Mouse (Mus musculus) gastrocnemius, adult 18-20 months (tissue): ENCODE measurements around the gene Cdh4. TPM values are rescaled to one million over a fixed set of nuclear protein-coding genes. Genes with fewer than 3 reads are reported as not detected.

Experiments used
- DNase-seq: peaks from one replicate; pipeline ENCODE4 v3.0.0; 2021; ENCODE audit warnings: low spot score
- total RNA-seq, 2 experiments: library from RNA; stranded (reverse); gene quantifications; 2 replicates each; pipeline ENCODE4 v1.2.3; 2021

Cdh4 gene
- total RNA-seq, 2 experiments from 2014 or later, result 11.5 to 16.7 TPM

DNA sequence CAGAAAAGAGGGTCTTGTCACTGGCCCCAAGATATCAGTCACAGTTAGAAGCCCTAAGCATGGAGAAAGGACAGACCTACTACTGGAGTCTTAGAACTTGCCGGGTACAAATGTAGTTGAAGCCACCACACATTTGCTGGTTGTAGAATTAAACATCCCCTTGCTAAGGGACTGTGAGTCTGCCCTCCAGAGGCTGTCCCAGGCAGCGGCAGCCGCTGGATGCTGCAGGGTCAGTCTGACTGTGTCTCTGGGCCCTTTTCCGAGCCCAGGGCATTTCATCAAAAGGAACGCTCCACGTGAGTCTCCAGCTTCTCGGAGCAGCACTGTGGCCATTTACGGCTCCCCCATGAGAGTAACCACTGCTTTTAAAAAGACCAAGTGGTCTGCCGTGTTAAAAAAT, 221.4 kb downstream of the Cdh4 start:
- DNase-seq, result peak; percentile 24

DNA sequence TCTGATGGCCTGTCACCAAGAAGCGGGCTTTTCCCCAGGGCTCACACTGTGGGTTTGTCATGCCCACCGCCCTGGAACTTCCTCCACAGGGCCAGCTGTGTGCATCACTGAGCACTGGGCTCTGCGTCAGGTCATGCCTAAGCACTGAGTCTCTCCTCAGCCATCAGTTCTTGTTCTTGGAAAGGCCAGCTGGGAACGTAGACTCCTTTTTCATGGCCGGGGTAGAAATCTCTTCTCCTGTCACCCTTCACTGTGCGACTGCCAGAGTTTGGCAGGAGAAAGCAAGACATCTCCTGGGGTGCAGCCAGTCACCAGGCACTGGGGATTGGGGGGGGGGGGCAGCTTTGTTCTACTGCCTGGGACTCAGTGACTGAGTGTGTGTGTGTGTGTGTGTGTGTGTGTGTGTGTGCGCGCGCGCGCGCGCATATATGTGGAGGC, 222.0 kb downstream of the Cdh4 start:
- DNase-seq, result no peak

DNA sequence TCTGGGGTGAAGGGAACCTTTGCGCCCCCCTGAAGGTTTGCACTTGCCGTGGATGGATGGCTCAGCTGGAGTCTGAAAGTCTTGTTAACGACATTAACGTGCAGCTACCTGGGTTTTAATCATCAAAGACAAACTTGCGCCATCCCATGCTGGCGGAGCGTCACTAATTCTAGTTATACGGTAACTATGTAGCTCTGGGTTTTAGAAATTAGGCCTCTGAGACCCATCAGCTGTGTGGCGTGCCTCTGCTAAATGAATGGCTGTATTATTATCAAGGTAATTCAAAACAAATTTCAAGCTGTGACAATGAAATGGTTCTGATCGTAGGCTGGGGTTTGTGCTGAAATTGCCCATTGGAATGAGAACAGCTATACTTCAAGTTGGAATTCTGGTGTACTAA, 228.5 kb downstream of the Cdh4 start:
- DNase-seq, result no peak

DNA sequence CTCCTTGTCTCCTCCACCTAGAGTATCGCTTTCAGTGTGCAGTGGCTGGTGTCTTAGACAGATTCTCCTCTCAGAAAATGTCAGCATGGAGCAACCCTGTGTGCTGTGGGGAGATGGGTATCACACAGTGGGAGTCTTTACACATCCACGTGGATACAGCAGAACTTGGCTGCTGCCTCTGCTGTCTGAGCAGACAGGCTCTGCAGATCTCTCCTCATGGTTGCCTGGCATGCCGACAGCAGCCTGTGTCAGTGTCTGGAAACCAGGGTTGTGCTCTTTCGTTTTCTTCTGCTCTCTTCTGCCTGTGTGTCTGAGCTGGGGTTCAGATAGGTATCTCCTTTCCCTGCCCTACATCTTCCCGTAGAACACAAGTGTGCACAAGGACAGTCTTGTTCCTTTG, 237.6 kb downstream of the Cdh4 start:
- DNase-seq, result no peak

DNA sequence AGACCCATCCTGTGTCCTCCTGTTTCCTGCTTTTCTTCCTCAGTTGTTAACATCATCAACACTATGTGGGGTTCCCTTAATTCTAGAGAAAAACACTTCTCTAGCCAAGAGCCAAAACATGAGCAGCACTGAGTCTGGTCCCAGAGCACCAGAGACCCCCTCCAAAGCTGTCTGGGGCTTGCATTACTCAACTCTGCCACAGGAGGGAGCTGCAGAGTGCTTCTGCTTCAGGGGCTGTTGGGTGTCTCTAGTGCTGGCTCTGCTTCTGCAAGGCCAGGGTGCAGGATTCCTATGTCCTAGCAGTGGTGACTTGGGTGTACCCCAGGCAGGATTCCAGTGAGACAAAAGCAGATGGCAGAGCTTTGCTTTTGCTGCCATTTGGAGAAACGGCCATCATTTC, 239.2 kb downstream of the Cdh4 start:
- DNase-seq, result peak; percentile 27

DNA sequence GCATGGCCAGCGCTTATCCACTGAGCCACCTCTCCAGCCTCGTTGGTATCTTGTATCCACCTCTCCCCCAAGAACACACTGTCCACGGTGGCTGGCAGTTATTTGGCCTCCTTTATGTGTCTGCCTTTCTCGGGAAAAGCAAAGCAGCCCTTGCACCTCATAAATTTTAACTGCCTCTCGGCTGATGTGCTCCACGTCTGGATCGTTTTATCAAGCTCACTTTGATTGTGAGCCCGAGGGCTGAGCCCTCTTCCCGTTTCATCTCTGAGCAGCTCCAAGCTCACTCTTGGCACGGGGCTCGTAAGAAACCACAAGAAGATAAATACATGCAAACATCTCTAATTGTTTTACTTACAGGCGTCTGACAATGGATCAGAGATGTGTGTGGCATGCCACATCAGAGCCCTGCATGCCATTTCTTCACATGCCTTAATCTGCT, 245.0 kb downstream of the Cdh4 start:
- no peak for DNase-seq

DNA sequence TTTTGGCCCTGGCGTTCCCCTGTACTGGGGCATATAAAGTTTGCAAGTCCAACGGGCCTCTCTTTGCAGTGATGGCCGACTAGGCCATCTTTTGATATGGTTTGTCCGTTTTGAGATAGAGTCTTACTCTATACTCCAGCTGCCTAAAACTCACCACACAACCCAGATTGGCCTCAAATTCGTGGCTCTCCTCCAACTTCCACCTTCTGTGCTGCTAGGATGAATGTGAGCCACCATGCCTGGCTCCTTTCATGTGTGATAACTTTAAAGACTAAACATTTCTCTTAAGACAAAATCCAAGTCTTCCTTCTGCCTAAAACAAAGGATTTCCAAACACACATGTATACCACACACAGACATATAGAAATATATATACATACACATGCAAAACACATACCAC, 246.7 kb downstream of the Cdh4 start:
- DNase-seq, result no peak

DNA sequence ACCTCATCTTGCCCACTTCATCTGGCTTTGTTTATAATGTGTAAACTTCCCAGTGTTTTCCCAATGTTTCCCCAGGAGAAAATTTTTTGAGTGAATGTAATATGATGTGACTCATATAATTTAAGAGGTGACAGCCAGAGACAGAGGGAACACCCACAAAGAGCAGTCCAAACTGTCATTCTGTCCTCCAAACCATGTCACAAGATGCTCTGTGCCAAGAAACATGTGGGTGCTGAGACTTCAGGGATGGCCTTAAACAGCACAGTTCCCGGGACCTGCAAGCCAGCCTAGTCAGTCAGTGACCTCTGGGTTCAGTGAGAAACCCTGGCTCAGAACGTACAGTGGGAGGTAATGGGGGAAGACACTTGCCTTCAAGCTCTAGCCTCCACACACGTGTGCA, 247.5 kb downstream of the Cdh4 start:
- no peak for DNase-seq

DNA sequence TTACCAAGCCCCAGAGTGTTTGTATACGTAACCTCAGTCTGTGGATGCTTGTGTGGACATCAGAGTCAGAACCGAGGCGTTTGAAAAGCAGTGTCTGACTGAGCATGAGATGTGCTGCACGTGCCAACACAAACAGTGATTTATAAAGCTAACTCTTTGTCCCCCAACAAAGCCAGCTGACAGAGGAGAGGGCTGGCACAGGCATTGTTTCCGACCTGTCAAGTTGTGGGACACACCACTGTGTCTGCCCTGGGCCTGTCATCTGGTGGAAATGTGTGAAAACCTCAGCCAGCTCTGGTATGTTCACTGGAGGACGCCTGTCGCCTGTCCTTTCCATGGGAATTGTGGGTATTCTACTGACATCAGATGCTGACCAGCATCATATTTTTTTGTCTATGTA, 248.3 kb downstream of the Cdh4 start:
- no peak for DNase-seq

DNA sequence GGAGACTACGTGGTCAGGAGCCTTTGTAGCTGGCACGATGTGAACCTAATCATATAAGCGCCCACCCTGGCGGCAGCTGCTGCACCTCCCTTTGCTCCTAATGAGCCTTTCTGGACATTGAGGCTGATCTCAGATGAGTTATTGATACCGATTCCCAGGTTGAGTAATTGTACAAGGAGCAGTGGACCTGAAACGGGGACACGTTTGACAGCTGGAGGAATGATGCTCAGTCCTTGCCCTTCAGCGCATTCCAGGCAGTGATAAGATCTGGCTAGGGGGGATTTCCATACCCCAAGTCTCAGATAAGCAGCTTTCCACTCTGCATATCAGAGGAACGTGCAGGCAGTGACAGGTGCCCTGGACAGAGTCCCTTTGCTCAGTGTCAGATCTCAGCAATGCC, 252.7 kb downstream of the Cdh4 start:
- no peak for DNase-seq

DNA sequence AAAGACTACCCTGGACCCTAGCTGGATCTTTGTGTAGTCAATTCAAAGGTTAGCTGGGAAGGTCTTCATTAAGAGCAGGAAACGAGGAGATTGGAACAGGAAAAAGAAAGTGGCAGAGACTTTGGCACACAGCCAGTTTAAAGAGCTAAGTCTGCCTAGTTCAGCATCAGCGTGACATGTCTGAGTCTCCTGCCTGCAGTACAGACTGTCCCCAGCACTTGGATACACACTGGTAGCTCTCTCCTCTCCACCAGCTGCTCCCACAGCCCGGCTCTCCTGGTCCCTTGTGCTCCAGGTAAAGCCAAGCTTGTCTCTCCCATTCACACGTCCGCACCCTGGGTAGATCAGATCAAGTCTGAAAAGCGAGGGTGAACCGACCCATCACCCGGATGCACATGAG, 255.4 kb downstream of the Cdh4 start:
- DNase-seq, result no peak

DNA sequence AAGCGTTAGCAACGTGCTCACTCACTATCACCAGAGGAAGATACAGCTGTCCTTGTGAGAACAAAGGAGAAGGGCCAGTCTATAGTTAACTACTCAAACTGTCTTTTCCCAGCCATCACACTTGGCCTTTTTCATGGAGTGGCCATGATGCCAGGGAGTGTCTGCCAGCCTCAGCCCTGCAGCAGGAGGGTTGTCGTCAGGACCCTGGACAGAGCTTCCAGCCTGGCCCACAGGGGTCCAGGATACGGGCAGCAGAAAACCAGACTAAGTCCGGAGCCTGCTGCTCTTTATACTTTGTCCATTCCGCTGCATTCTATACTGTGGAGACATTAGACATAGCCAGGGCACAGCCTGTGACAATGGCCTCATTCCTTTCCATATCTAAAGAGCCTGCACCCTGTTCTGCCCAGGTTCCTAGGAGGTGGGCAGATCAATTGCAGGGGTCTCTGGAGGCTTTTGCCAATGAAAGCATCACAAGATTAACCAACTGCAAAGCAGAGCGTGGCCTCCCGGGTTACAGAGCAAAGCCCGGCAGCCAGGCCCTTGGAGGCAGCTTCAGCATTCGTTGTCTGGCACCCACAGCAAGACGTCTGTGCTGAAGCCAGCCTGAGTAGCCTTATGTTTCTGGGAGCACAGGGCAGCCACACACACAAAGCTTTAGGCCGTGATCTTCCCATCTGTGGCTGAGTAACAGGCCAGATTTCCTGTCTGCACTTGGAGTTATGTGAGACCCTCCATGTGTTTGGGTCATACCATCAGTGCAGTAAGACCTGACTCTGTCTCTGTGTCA, 256.2 kb downstream of the Cdh4 start:
- no peak for DNase-seq

DNA sequence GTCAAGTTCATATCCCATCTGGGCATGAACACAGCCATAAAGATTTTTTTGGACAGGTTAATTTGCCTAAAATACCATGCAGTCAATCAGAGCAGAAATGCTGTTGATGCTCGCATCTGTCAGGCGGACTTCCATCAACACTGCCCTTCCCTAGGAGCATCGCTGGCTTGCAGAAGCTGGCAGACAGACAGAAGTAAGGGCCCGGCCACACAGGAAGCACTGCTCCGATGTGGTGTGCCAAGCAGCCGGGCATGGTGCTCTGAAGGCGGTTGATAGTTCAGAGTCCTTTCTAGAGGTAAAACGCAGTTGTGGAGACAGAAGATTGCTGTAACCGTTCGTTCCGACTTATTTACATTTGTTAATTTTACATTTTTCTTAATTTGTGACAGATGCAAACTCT, 262.8 kb downstream of the Cdh4 start:
- DNase-seq, result no peak

DNA sequence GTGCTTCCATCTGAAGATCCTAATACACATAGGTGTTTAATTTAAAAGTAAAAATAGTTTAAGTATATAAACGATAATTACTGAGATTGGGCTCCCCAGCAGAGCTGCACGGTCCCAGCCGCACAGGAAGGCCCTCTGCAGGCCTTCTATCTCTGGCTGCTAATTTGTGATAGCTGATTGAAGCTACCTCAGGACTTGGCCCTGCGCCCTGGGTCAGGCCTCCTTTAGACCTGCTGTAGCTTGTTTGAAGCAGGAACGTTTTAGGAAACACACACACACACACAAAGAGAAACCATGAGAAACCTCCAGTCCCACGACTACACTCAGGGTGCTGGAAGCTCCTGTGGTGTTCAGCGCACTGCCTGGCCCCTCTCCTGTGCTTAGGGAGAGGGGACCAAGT, 263.2 kb downstream of the Cdh4 start:
- DNase-seq, result no peak

DNA sequence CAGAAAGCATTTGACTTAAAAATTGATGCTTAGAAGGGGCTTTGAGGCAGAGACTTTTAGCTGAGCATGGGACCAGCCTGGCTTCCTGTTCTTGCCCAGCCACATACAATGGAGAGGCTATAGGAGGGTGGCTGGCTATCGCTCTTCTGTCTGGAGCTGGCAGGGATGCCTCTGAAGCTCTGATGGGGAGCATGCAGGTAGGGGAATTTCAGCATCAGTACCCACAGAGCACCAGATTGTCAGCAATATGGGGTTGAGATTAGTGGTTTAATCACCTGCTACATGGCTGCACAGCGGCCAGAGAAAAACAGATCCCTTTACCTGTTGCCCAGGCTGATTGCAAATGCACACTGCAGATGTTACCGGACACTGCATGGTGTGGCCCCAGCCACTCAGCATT, 264.4 kb downstream of the Cdh4 start:
- no peak for DNase-seq

DNA sequence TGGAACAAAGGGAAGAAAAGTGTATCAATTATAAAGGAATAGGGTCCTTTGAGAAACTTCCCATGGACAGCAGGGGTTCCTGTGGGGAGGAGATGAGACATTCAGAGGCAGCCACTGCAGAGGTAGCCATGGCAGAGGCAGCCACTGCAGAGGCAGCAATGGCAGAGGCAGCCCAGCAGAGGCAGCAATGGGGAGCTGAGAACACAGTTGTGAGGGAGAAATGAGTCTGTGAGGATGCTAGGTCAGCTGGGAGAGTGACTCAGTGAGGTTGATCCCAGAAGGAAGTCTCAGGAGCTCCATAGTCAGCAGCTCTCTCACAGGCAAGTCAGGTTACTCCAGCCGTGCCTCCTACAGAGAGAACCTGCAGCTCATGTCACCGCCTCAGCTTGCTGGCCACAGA, 266.9 kb downstream of the Cdh4 start:
- DNase-seq, result no peak

DNA sequence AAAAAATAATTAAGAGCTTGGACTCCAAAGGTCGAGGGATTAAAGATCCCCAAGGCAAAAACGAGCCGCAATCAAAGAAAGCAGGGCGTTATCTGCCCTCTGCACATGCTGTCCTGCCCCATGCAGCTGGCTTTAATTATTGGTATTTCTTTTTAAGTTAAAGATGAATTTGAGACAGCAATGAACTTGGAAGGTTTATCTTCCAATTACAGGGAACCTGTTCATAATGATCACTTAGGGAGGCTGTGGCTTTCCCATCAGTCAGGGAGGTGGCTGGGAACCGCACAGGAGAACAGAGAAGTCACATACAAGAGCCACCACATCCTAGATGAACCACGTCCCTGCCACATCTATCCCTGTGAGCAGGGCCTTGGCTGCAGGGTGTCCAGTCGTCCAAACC, 270.5 kb downstream of the Cdh4 start:
- no peak for DNase-seq

DNA sequence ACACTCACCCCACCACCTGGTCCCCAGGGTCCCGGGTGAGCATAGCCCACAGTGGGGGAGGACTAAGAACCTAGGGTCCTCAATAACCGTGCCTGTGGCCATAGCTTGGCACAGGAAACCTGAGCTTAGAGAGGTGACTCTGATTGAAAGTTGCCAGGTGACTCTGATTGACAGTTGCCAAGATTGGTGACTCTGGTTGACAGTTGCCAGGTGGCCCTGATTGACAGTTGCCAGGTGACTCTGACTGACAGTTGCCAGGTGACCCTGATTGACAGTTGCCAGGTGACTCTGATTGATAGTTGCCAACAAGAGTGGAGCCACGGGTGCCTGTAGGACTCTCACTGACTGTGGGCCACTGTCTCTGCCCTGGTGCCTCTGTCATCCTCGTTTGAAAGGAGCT, 271.1 kb downstream of the Cdh4 start:
- DNase-seq, result peak; percentile 63

DNA sequence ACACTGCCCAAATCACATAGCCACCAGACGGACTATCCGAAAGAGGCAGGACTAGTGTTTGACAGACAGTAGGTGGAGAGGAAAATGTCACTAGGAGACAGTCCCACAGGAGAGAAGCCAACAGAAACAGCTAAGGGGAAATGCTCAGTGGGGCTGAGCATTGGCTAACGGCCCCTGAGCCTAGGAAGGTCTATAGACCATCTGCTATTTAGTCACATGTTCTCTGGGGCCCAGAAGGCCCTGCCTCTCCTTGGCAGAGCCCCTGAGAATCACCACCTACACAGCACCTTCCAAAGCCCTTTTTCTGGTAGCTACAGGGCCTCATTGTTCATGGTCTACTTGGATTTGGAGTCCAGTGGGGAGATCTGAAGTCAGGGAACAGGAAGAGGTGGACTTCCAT, 271.9 kb downstream of the Cdh4 start:
- no peak for DNase-seq

DNA sequence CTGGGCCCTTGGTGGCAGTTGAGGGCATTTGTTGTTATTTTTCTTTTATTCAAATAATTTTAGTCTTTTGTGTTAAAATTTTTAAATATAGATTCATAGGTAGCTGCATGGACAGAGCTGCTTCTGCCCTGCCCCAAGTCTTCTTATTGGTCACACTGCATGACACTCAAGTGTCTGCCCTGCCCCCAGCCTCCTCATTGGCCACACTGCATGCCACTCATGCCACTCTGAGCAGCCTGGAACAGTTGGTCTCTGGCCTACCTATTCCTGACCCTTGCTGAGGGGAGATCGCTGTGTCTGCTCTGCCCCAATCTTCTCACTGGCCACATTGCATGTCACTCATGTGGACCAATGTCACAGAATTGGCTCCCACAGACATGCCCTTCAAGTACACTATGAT, 273.1 kb downstream of the Cdh4 start:
- DNase-seq, result no peak

DNA sequence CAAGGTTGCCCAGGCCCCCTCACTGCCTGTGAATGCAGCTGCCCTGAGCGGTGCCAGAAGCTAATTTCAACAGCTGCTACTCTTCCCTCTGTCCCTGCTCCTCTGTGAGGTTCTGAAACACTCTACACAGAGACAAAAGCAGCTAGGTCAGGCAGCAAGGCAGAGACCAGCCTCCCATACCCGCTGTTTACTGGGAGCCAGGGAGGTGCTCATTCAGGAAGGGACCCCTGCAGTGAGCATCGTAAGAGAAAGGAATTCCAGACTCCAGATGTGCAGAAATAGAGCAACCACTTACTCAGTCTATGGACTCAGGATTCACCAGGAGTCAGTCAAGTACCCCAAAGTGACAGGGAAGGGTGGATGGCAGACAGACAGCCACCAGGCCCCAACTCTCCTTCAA, 278.1 kb downstream of the Cdh4 start:
- no peak for DNase-seq

DNA sequence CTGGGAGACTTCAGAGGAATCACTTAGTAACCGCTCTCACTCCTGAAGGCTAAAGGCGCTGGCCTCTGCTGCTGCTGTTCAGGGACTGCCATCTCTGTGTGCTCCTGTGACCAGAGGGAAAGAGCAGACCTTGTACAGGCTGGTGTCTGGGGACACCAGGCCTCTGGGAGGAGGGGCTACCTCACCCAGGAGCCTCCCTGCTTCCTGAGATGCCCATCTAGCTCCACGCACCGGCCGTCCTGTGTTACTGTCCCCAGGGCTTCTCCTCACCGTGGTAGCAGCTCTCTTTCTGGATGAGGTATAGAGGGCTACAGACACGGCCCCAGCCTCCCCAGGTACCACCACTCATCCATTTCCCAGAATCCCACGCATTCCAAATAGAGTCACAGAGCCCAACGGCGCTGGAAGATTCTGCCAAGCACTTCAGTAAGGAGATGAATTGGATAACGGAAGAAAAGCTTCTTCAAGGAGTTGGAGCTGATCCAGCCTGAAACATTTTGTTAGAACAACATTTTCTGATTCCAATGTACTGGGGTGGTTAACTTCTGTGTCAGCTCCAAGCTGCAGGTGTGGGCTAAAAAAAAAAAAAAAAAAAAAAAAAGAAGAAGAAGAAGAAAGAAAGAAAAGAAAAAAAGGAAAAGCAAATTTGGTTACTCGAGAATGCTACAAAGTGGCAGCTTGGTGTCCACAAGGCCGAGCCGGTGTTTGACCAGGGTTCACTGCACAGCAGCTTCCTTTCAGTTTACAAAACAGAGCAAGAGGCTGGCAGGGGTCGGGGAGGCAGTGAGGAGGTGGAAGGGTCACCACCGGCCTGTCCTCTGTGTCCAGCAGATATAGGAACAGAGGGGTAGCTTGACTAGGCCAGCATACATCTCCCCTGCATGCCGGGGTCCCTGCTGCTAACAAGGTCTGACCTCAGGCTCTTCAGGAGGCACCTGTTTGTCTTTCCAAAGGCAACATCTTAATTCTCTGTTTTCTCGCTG, 279.6 kb downstream of the Cdh4 start:
- DNase-seq, result no peak
